Mouse (Mus musculus) layer of hippocampus, adult 11-12 months (tissue): Measurements from ENCODE around the gene Irx1.

ENCODE experiments used
- DNase-seq: peaks from one replicate; pipeline ENCODE4 v3.0.0; 2022; ENCODE audit warnings: low spot score

The Irx1 gene

DNA sequence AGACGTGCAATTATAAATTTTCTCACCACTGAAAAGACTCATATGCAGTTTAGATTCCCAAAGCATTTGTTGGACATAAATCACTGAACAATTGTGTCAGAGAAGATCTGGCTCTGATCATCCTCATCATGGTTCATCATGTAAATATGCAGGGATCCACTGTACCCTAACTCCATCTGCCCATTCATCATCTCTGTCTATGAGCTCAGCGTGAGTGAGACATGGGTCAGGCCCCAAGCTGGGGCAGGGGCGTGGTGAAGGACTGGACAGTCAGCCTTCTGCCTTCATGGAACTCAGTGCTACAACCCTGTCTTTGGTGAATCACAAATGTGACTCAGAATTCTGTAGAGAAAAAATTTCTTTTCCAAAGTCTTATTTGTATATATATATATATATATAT, 53.2 kb downstream of the Irx1 start:
- DNase-seq: no peak
